Mouse (Mus musculus): ENCODE data around the gene Ovgp1.
"Not testable (repeated sequence)": the region's sequence is repeated elsewhere in the genome, so short reads cannot be mapped to it uniquely, and the experiment has no call there.

Gene Ovgp1

DNA sequence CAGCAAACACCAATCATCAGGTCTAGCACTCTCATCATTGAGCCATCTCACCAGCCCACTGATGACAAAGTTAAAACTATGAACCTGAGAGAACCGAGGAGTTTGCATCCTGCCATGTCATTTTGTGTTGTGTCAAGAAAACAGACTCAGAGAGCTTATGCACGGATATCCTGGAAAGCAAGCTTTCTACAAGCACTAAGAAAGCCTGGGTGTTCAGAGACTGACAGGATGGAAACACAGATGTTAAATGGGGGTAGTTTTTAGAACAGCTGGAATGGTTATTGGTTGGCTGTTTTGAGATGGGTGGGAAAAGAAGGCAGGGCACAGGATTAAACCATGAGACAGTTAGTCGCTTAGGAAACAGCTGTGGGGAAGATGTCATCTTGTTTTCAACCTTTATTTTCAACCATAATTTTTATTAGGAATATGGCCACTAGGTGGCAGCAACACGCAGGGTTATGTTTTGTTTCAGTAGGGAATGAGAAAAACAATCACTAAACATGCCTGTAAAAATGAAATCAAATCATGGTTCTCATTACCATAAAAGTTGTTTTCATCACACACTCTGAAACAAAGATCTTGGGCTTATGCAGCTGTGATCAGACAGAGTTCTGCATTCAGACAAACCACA is 18.3 kb downstream of the Ovgp1 start:
- no peak for DNase-seq (ENCODE audit: extremely low read depth, low read depth, low spot score)

DNA sequence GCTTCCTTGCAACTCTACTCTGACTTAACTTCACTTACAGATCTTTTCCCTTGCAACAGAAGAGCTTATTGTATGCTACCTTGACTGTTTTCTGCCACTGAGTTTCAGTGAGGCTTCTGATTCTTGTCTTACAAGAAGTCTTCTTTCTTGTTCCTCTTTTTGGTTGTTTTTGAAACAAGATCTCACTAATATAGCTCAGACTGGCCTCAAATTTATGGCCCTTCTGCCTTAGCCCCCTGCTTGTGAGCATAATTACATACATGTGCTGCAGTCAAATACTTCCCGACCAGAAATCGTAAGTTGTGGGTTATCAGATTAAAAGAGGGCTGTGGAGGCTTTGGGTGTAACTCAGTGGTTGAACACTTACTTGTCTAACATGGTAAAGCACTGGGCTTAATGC is 21.2 kb downstream of the Ovgp1 start:
- no peak for DNase-seq (ENCODE audit: extremely low read depth, low read depth, low spot score)

DNA sequence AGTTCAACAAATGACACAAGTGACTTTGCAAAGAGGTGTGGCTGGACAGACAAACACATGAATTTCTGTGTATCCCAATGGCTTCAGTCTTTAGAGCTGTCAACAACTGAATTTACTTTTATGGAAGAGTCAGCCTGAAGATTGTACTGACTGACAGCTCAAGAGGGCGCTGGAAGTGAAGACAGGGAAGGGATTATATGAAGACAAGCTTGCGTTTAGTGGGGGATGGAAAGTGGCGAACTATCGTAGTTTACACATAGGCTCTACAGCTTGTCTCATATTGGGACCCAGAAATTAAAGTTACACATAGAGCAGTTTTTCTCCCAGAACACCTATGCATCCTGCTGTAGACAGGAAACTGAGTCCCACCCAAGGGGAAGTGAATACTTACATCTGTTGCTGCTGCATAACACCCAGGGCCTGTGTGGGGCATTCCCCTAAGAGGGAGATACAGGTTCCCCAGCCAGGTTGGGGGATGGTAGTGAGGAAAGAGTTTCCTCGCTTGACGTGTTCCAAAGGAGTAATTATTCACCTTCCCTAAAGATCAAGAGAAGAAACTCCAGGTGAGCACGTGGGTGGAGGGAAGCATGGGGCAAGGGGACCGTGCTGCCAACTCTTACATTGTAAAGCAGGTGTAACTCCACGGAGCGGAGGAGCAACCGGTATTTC is 27.3 kb downstream of the Ovgp1 start:
- no peak for DNase-seq (ENCODE audit: extremely low read depth, low read depth, low spot score)

DNA sequence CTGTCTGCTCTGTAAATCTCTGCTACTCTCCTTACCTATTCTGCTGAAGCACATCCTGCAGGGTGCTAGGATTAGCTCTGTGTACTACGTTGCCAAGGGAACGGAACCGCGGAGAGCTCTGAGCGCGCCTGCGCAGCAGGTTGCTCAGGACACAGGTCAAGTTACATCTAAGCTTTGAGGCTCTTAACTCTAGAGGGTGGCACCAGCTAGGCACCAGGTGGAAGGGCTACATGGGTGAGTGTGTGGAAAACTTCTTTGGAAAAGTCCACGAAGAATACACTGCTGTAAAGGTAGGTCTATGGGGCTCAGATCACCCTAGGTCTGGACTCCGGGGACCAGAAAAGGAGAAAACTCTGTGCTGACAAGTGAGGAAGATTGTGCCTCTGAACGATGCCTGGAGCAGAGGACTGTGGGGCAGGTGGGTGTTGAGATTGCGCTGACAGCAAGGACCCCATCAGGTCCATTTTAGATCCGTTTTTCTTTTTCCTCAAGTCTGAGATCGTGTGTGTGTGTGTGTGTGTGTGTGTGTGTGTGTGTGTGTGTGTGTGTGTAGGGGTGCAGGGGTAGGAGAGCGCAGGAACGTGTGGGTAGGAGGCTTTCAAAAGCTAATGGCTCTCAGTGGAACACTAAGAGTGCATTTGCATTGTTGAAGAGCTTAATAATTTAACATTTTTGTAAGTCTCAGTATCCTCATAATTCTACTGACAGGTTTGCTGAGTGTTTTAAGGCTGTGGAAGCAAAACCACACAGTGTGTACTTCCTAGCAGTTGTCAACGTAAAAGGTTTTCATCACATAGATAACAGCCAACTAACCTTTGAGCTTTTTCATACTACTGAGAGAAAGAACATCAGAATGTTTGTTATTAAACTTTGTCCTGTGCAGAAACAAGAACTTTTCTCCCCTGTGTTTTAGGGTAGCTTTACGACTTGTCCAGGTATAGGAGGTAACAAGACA is 28.2 kb downstream of the Ovgp1 start:
- no peak for DNase-seq (ENCODE audit: extremely low read depth, low read depth, low spot score)

DNA sequence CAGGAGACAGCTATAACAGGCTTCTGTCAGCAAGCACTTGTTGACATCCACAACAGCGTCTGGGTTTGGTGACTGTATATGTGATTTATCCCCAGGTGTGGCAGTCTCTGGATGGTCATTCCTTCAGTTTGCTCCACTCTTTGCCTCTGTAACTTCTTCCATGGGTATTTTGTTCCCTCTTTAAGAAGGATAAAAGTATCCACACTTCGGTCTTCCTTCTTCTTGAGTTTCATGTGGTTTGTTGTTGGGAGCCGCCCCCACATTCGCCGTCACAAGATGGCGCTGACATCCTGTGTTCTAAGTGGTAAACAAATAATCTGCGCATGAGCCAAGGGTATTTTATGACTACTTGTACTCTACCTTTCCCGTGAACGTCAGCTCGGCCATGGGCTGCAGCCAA is 29.8 kb downstream of the Ovgp1 start:
- DNase-seq (ENCODE audit: extremely low read depth, low read depth, low spot score), result not testable (repeated sequence)

DNA sequence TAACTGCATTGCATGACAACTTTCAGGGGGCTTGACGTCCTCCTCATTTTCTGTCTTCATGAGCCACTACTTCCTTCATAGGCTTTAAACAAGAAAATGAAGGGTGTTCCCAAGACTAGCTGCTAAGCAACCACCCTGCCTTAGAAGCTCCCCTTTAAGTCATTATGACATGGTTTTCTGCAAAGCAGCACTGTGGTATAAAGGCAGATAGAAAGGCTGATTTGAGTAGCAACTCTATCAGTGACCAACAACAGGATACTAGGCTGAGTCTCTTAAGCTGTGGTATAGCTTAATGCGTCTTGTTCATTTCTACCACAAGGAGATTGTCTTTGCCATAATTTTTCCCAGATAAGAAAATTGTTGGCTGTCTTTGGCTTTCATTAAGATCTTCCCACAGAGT is 41.0 kb downstream of the Ovgp1 start, which contains the start of gene Pifo:
Gene Pifo, minus strand, starts transcription at position 101 of the 400 bp plus-strand sequence.
- DNase-seq (ENCODE audit: extremely low read depth, low read depth, low spot score), result no peak

DNA sequence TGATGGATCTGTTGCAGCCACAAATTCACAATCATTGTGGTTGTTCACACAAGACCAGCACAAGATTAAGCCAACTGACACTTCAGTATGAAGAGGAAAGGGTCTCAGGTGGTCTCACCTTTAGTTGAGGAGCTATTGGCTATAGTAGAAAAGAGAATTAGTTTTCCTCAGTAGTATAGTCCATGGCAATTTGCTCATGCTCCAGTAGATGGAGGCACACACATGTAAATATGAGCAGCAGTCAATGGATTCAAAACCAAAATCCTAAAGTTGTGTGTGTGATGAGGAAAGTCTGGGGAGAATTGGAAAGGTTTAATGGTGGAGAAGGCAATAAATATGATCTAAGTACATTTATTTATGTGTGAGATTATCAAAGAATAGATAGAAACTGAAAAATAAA is 48.3 kb downstream of the Ovgp1 start:
- DNase-seq (ENCODE audit: extremely low read depth, low read depth, low spot score), result no peak

DNA sequence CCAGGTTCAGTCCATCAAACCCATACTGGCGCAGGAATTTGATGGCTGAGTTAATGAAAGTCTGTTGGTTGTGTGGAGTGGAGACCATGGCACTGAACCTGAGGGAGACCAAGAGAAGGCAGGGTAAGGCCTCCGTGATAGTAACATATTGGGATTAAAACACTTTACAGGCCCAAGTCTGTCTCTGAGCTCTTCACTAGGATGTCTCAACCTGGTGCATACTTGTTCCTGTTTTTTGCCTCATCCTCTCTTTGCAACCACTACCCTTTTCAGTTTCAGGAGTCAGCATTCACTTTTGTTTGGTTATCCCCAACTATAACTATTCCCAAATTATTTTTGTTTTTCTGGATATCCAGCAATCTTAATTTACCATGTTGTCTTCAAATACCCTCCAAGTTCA is 50.6 kb downstream of the Ovgp1 start:
- no peak for DNase-seq (ENCODE audit: extremely low read depth, low read depth, low spot score)

DNA sequence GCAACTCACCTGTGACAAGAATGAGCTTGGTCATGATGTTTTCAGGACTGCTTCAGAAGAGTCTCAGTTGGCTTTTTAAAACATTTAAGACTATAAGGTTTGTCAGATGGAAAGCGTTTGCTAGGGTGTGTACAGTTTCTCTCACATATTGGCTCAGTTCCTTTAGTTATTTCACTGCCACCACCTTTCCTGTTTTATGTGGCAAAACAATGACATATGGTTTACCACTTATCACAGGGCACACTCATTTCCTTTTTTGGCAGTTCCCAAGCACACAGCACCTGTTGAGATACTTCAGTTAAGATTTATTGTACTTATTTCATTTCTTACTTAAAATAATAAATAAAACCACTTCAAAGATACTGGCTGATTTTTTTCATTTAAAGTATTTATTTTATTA is 59.3 kb downstream of the Ovgp1 start, which contains the start of gene Chil5:
Gene Chil5, minus strand, starts transcription at position 34 of the 400 bp plus-strand sequence.
- no peak for DNase-seq (ENCODE audit: extremely low read depth, low read depth, low spot score)

Measured in fat pad, adult 2 months (tissue).